Mouse (Mus musculus): ENCODE results near the gene Has1. TPM values are rescaled to one million over a fixed set of nuclear protein-coding genes. Genes with fewer than 3 reads are reported as not detected.

Gene Has1
- 0.58 and 0.61 TPM in 2 replicates for polyA plus RNA-seq (2012; rRNA removed)

DNA sequence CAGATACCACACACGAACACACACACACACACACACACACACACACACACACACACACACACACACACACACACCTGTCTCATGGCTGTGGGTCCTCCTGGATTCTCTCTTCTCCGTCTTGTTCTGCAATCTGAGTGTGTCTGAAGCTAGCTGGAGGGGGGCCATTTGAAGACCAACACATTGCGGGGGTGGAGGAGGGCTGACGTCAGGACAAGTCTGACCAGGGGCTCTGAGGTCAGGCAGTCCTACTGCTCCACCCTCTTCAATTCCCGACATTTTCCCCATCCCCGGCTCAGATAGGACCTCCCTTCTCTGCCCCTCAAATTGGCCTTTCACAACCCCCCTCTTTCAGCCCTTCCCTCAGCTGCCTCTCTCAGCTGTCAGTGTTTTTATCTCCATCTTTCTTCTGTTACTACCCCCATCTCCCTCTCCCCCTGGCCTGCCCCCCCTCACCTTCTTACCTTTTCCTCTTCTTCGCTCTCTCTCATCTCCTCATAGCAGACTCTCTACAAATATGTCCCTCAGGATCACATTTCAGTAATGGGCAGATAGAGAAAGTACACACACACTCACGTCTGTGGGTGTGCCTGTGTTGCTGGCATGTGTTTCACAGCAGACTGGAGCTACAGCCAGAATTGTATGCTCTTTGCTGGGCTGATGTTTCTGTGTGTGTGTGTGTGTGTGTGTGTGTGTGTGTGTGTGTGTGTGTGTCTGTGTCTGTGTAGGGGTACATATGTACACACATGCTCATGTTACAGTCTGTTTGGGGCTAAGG, at the start of gene Has1:
Gene Has1, minus strand, starts transcription at position 142 of the 775 bp plus-strand sequence.
- no peak for TF ChIP-seq POLR2A (IDR thresholded peaks at IDR 0.05; ENCODE audit: extremely low read depth, insufficient read depth, low read length)
- TF ChIP-seq CTCF (IDR thresholded peaks at IDR 0.05; ENCODE audit: extremely low read depth, insufficient read depth, low read length): no peak
- Histone ChIP-seq H3K27ac (ENCODE audit: insufficient read depth, low read length) (no peak within 1 kb of the TSS), H3K4me1 (ENCODE audit: control insufficient read depth, insufficient read depth, low read length) (no peaks in the 10 kb centered on the region), H3K4me3 (ENCODE audit: insufficient read depth, low read length) (no peak within 1 kb of the TSS)

DNA sequence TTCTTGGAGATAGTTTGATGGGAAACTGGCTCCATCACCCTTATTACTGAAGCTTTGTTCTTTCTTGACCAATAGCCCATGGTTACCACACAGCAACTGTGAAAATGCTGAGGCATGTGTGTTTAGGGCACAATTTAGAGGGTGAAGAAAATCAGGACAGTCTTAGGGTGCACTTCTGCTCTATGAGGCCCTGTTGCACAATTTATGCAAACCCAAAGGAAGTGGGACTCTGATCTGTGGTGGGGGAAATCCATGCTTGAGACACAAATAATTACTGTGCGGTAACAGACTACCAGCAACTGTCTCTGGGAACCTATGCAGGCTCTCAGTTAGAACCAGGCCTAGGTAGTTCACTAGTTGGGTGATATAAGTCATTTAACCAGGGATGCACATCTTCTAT, 45.8 kb upstream of the Has1 start:
- TF ChIP-seq POLR2A (IDR thresholded peaks at IDR 0.05; ENCODE audit: extremely low read depth, insufficient read depth, low read length) (no peak), CTCF (IDR thresholded peaks at IDR 0.05; ENCODE audit: extremely low read depth, insufficient read depth, low read length) (no peak)
- Histone ChIP-seq H3K4me1 (ENCODE audit: control insufficient read depth, insufficient read depth, low read length) (no peaks in the 10 kb centered on the region), H3K27ac (ENCODE audit: insufficient read depth, low read length) (no peak overlapping the region), H3K4me3 (ENCODE audit: insufficient read depth, low read length) (no peak overlapping the region)

DNA sequence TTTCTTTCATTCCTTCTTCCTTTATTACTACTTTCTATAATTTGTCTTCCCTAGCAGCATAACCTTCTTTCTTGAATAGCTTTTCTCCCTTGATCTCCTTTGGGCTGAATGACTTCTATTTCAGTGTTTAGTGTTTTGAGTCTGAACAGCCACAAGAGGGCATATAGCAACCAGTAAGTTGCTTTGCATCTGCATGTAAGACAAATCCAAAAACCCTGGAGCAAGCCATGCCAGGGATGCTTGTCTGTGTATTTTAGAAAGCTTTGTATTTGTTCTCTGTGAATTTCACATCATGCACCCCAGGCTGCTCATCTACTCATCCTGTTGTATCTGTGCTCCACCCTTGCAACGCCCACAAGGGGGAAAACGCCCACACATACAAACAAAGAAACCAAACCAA, 44.3 kb upstream of the Has1 start:
- H3K4me1 ChIP-seq (ENCODE audit: control insufficient read depth, insufficient read depth, low read length): no peaks in the 10 kb centered on the region
- TF ChIP-seq CTCF (IDR thresholded peaks at IDR 0.05; ENCODE audit: extremely low read depth, insufficient read depth, low read length): no peak
- no peak for TF ChIP-seq POLR2A (IDR thresholded peaks at IDR 0.05; ENCODE audit: extremely low read depth, insufficient read depth, low read length)
- H3K4me3 ChIP-seq (ENCODE audit: insufficient read depth, low read length): no peak overlapping the region
- H3K27ac ChIP-seq (ENCODE audit: insufficient read depth, low read length): no peak overlapping the region

DNA sequence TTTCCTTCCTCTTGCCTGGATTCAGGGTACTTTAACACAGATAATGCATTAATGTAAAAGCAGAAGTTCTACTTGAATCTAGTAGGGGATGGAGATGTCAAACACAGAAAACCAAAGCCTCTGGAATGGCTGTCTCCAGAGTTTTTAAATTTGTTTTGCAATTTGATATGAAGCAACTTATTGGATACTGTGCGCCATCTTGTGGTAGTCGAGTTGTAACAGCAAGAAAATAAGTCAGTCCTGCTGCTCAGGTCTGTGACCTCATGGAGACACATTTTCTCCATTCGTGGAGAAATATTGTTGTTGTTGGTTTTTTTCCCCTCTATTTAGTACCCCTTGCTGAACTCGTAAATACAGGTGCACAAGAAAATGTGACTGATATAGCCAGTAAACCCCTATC, 41.0 kb upstream of the Has1 start:
- no peaks in the 10 kb centered on the region for H3K4me1 ChIP-seq (ENCODE audit: control insufficient read depth, insufficient read depth, low read length)
- no peak for TF ChIP-seq POLR2A (IDR thresholded peaks at IDR 0.05; ENCODE audit: extremely low read depth, insufficient read depth, low read length)
- TF ChIP-seq CTCF (IDR thresholded peaks at IDR 0.05; ENCODE audit: extremely low read depth, insufficient read depth, low read length): peak; percentile 55; the same call in 1 of the 2 replicates
- H3K27ac ChIP-seq (ENCODE audit: insufficient read depth, low read length): no peak overlapping the region
- H3K4me3 ChIP-seq (ENCODE audit: insufficient read depth, low read length): no peak overlapping the region

DNA sequence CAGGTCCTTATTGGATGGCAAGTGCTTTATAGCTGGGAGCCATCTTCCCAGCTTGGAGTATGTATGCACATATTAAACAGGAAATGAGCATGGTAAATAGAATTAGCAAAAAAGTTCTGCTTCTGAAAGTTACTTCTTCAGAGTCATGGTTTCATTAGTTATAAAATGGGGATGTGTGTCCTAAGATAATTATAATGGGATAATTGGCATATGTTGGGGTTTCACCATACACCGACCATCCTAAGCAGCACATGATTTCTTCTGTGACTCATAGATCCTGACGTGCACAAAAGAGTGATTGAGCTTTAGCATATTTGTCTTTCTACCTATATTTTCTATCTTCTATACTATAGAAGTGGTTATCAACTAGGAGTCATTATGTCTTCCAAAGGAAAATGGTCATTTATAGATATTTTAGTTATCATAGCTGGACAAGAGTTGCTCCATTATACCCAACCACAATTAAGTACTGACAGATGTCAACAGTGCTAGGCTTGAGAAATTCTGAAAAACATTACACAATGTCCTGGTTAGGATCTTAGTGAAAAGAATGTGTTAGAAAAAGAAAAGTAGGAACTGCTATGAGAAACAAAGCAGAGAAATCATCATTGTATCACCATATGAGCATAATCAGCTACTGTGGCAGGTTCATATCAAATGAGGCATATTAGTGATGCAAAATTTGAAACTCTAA, 34.9 kb upstream of the Has1 start:
- Histone ChIP-seq H3K4me1 (ENCODE audit: control insufficient read depth, insufficient read depth, low read length) (no peaks in the 10 kb centered on the region), H3K4me3 (ENCODE audit: insufficient read depth, low read length) (no peak overlapping the region), H3K27ac (ENCODE audit: insufficient read depth, low read length) (no peak overlapping the region)
- TF ChIP-seq POLR2A (IDR thresholded peaks at IDR 0.05; ENCODE audit: extremely low read depth, insufficient read depth, low read length): no peak

DNA sequence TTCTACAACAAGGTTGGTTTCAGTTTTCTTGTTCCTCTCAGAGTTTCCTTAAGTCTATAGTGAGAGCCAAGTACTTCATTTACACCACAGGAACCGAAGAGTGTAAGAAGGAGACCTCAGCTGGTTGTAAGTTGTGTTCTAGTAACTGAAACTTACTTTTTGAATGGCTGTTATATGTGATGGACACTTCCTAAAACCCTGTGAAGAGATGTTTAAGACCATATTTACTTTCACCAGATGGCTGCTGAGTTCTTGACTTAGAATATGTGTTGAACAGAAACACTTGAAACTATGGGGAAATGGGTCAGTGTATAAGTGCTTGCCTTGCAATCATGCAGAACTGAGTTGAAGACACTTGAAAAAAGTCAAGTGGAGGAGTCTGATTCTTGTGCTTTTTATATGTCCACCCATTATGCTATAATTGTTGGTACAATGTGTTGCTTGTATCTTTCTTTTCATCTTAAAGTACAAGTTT, 32.8 kb upstream of the Has1 start, which contains the start of the genes Fpr2 and Fpr3:
Gene Fpr2, plus strand, starts transcription at position 51 of the 475 bp plus-strand sequence.
Gene Fpr3, plus strand, starts transcription at position 79 of the 475 bp plus-strand sequence.
- TF ChIP-seq CTCF (IDR thresholded peaks at IDR 0.05; ENCODE audit: extremely low read depth, insufficient read depth, low read length): no peak
- no peak for TF ChIP-seq POLR2A (IDR thresholded peaks at IDR 0.05; ENCODE audit: extremely low read depth, insufficient read depth, low read length)
- no peak within 1 kb of the TSS for H3K27ac ChIP-seq (ENCODE audit: insufficient read depth, low read length)
- no peaks in the 10 kb centered on the region for H3K4me1 ChIP-seq (ENCODE audit: control insufficient read depth, insufficient read depth, low read length)
- no peak within 1 kb of the TSS for H3K4me3 ChIP-seq (ENCODE audit: insufficient read depth, low read length)

DNA sequence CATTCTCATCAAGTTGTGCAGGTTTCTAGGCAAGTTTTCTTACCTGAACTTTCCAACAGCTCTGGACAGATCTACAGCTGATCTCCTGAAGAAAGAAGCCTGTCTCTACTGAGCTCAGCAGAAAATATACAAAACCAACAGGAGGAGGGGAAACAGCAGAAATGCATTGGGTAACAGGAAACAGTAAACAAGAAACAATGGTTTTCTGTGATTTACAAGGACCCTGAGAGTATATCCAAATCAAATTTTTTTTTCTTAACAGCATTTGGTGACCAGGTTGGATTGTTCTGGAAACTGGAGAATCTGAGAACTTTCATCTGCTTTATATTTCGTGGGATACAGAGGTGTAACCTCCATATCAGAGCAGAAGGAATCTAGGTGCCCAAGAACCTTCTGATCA, 28.8 kb upstream of the Has1 start, which contains the start of gene Fpr1:
Gene Fpr1, minus strand, starts transcription at position 101 of the 400 bp plus-strand sequence.
- no peak within 1 kb of the TSS for H3K4me3 ChIP-seq (ENCODE audit: insufficient read depth, low read length)
- no peak for TF ChIP-seq POLR2A (IDR thresholded peaks at IDR 0.05; ENCODE audit: extremely low read depth, insufficient read depth, low read length)
- TF ChIP-seq CTCF (IDR thresholded peaks at IDR 0.05; ENCODE audit: extremely low read depth, insufficient read depth, low read length): no peak
- H3K4me1 ChIP-seq (ENCODE audit: control insufficient read depth, insufficient read depth, low read length): no peaks in the 10 kb centered on the region
- no peak within 1 kb of the TSS for H3K27ac ChIP-seq (ENCODE audit: insufficient read depth, low read length)

DNA sequence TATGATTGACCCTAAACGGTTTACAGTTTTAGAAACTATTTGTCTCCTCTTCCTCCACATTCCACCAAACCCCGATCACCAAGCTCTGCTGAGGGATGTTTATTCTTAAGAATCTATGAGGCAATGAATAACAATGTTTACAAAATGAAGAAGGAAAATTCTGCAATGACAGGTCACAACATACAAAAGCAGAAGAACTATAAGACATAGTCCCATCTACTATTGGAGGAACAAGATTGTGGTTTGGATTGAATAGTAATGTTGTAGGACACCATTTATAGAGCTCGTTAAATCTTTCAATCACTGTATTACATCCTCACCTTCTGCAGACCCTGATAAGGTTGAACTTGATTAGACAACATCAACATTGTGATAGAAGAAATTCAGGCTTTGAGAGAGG, 27.7 kb upstream of the Has1 start:
- TF ChIP-seq CTCF (IDR thresholded peaks at IDR 0.05; ENCODE audit: extremely low read depth, insufficient read depth, low read length): no peak
- no peak for TF ChIP-seq POLR2A (IDR thresholded peaks at IDR 0.05; ENCODE audit: extremely low read depth, insufficient read depth, low read length)
- Histone ChIP-seq H3K4me1 (ENCODE audit: control insufficient read depth, insufficient read depth, low read length) (no peaks in the 10 kb centered on the region), H3K4me3 (ENCODE audit: insufficient read depth, low read length) (no peak overlapping the region), H3K27ac (ENCODE audit: insufficient read depth, low read length) (no peak overlapping the region)

DNA sequence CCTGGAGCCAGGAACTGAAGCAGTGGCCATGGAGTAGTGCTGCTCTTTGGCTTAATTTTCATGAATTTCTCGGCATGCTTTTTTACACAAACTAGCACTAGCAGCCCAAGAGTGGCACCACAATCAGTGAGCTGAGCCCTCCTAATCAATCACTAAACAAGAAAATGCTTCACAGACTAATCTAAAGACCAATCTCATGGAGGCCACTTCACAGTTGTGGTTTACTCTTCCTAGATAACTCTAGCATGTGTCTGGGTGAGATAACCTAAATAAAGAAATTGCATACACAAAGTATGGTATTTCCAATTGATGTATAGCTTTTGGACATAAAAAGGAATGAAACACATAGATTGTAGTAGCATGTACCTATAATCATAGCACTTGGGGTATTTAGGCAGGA, 24.3 kb upstream of the Has1 start:
- H3K4me1 ChIP-seq (ENCODE audit: control insufficient read depth, insufficient read depth, low read length): no peaks in the 10 kb centered on the region
- TF ChIP-seq POLR2A (IDR thresholded peaks at IDR 0.05; ENCODE audit: extremely low read depth, insufficient read depth, low read length) (no peak), CTCF (IDR thresholded peaks at IDR 0.05; ENCODE audit: extremely low read depth, insufficient read depth, low read length) (no peak)
- no peak overlapping the region for H3K4me3 ChIP-seq (ENCODE audit: insufficient read depth, low read length)
- H3K27ac ChIP-seq (ENCODE audit: insufficient read depth, low read length): no peak overlapping the region

Data from cortical plate, adult 2 months (tissue).